24 mouse cellular contexts compared by ENCODE assay signal in genomic region chr7:30402343-30402742, GRCm38 (mm10). TPM values are rescaled to one million over a fixed set of nuclear protein-coding genes. Genes with fewer than 3 reads are reported as not detected.
DNase-seq lines count a peak whose midpoint lies in the region; ATAC-seq lines count a peak whose summit lies in the region.
"Had no signal": no experiment of that assay in that cellular context is flagged by ENCODE, and none has a peak within 500 bp of the region (broad histone marks: within the 10 kb centered on the region; RNA-seq: fewer than 3 reads in every experiment).

No protein-coding gene starts in this region.

- DNase-seq in thymus, postnatal 4 days = peak; percentile 1
- DNase-seq in thymus, postnatal 14 days = no peak
- DNase-seq in naive thymus-derived CD4-positive, alpha-beta T cell, adult 2 months (ENCODE audit: low read depth) = peak; percentile 51
- DNase-seq in lung, postnatal 25 days (ENCODE audit: low spot score) = no peak
- DNase-seq: adrenal gland, adult 2 months; adrenal gland, postnatal 14 days; B cell, adult 2 months; cerebellum, adult 11-12 months; cerebellum, adult 8-10 months; cerebellum, postnatal 10 days; cerebellum, postnatal 36 days; gastrocnemius, adult 2 months; gastrocnemius, postnatal 14 days; heart, adult 18-20 months; heart, postnatal 14 days; heart, postnatal 4 days; kidney, adult 18-20 months had no signal

- peak; percentile 54 for ATAC-seq in activated CD4-positive, CD25-positive, alpha-beta regulatory T cell, adult 4 months
- ATAC-seq in megakaryocyte progenitor cell, adult 5-6 weeks (replicated peaks; ENCODE audit: poor library complexity) = no peak
- ATAC-seq: forebrain, embryonic 13.5 days; forebrain, embryonic 16.5 days; intestine, embryonic 16.5 days; Patski had no signal

RNA-seq across cellular contexts. Expression of gene Tyrobp, which starts 11.2 kb away (rescaled TPM):
- polyA plus RNA-seq in activated CD4-positive, CD25-positive, alpha-beta regulatory T cell, adult 4 months (2017; shearing (Covaris generic)) = 1 to 10 TPM in 1 of 2 experiments, not detected in 1; 8.1 TPM
- total RNA-seq in megakaryocyte progenitor cell, adult 5-6 weeks (2015) = 406 and 473 TPM in 2 replicates
- total RNA-seq in megakaryocyte progenitor cell, adult 5-6 weeks (2017) = 229 and 322 TPM in 2 replicates
- polyA plus RNA-seq: Patski had no signal

RNA-seq across cellular contexts. Expression of gene Hcst, which starts 17.3 kb away (rescaled TPM):
- 100 to 1,000 TPM; 433 to 632 TPM for polyA plus RNA-seq in activated CD4-positive, CD25-positive, alpha-beta regulatory T cell, adult 4 months (2017; shearing (Covaris generic))
- 28.1 and 30.3 TPM in 2 replicates for total RNA-seq in megakaryocyte progenitor cell, adult 5-6 weeks (2015)
- 10.0 and 12.7 TPM in 2 replicates for total RNA-seq in megakaryocyte progenitor cell, adult 5-6 weeks (2017)
- total RNA-seq: adrenal gland, postnatal 14 days; gastrocnemius, adult 2 months had no signal
- polyA plus RNA-seq: forebrain, embryonic 16.5 days; Patski had no signal

RNA-seq across cellular contexts. Expression of gene Nfkbid, which starts 19.2 kb away (rescaled TPM):
- polyA plus RNA-seq in activated CD4-positive, CD25-positive, alpha-beta regulatory T cell, adult 4 months (2017; shearing (Covaris generic)) = 10 to 100 TPM; 36.5 to 41.2 TPM
- total RNA-seq in megakaryocyte progenitor cell, adult 5-6 weeks (2015) = 14.1 and 24.0 TPM in 2 replicates
- total RNA-seq in megakaryocyte progenitor cell, adult 5-6 weeks (2017) = 5.3 and 13.7 TPM in 2 replicates

RNA-seq across cellular contexts. Expression of gene Lrfn3, which starts 39.8 kb away (rescaled TPM):
- not detected for polyA plus RNA-seq in activated CD4-positive, CD25-positive, alpha-beta regulatory T cell, adult 4 months (2017; shearing (Covaris generic))
- total RNA-seq in megakaryocyte progenitor cell, adult 5-6 weeks (2015) = not detected in 2 replicates
- not detected in 2 replicates for total RNA-seq in megakaryocyte progenitor cell, adult 5-6 weeks (2017)
- polyA plus RNA-seq: G1E had no signal

RNA-seq across cellular contexts. Expression of gene Aplp1, which starts 43.0 kb away (rescaled TPM):
- polyA plus RNA-seq in activated CD4-positive, CD25-positive, alpha-beta regulatory T cell, adult 4 months (2017; shearing (Covaris generic)) = 1 to 10 TPM; 3.0 to 4.3 TPM
- total RNA-seq in megakaryocyte progenitor cell, adult 5-6 weeks (2015) = not detected in 2 replicates
- not detected in 2 replicates for total RNA-seq in megakaryocyte progenitor cell, adult 5-6 weeks (2017)
- polyA plus RNA-seq: G1E had no signal

Comparison
In these comparisons a context has a peak if more than half of its experiments do, and no peak if none do; other contexts are left out.
1. DNase-seq: peak in thymus, postnatal 4 days (single experiment) and naive thymus-derived CD4-positive, alpha-beta T cell, adult 2 months (single experiment); none in thymus, postnatal 14 days (single experiment) and lung, postnatal 25 days (single experiment).